Mouse (Mus musculus): ENCODE results near the gene Il5ra. TPM values are rescaled to one million over a fixed set of nuclear protein-coding genes. Genes with fewer than 3 reads are reported as not detected.

The Il5ra gene
- polyA plus RNA-seq, 1 experiment from 2014 or later = not detected

GRCm38 (mm10) chr6:106705506-106706035 lies 43.3 kb downstream of the Il5ra start:
- Histone ChIP-seq H3K4me1 (ENCODE audit: control insufficient read depth, insufficient read depth, low read length) (no peaks in the 10 kb centered on the region), H3K4me3 (ENCODE audit: low read length) (no peak overlapping the region), H3K27me3 (replicated peaks; ENCODE audit: control insufficient read depth, insufficient read depth, low read length) (no peaks in the 10 kb centered on the region), H3K4me2 (ENCODE audit: low read depth, low read length) (no peak overlapping the region), H3K36me3 (ENCODE audit: control insufficient read depth, insufficient read depth, low read length) (no peaks in the 10 kb centered on the region), H3K9ac (ENCODE audit: low read depth, low read length) (no peak overlapping the region), H3K27ac (ENCODE audit: low read length) (no peak overlapping the region), H3K9me3 (ENCODE audit: control insufficient read depth, low read length) (no peaks in the 10 kb centered on the region)
- ATAC-seq = no peak
- 53% methylated on average over 3 of the region's 3 CpGs for WGBS

- WGBS = 63% methylated on average over 3 of the region's 3 CpGs
- H3K9ac ChIP-seq (ENCODE audit: low read depth, low read length) = no peak overlapping the region
- H3K27ac ChIP-seq (ENCODE audit: low read length) = no peak overlapping the region
- no peaks in the 10 kb centered on the region for H3K9me3 ChIP-seq (ENCODE audit: control insufficient read depth, low read length)
- H3K4me2 ChIP-seq (ENCODE audit: low read depth, low read length) = no peak overlapping the region
- no peaks in the 10 kb centered on the region for H3K36me3 ChIP-seq (ENCODE audit: control insufficient read depth, insufficient read depth, low read length)
- H3K4me1 ChIP-seq (ENCODE audit: control insufficient read depth, insufficient read depth, low read length) = no peaks in the 10 kb centered on the region
- ATAC-seq = no peak
- H3K27me3 ChIP-seq (replicated peaks; ENCODE audit: control insufficient read depth, insufficient read depth, low read length) = no peaks in the 10 kb centered on the region
- no peak overlapping the region for H3K4me3 ChIP-seq (ENCODE audit: low read length)
Measured at GRCm38 (mm10) chr6:106701931-106702330, 46.9 kb downstream of the Il5ra start.

GRCm38 (mm10) chr6:106675581-106675980 lies 73.3 kb downstream of the Il5ra start:
- H3K4me2 ChIP-seq (ENCODE audit: low read depth, low read length) = no peak overlapping the region
- no peaks in the 10 kb centered on the region for H3K9me3 ChIP-seq (ENCODE audit: control insufficient read depth, low read length)
- no peaks in the 10 kb centered on the region for H3K27me3 ChIP-seq (replicated peaks; ENCODE audit: control insufficient read depth, insufficient read depth, low read length)
- 83% methylated on average over 8 of the region's 8 CpGs for WGBS
- no peak overlapping the region for H3K4me3 ChIP-seq (ENCODE audit: low read length)
- no peak for ATAC-seq
- H3K4me1 ChIP-seq (ENCODE audit: control insufficient read depth, insufficient read depth, low read length) = no peaks in the 10 kb centered on the region
- H3K36me3 ChIP-seq (ENCODE audit: control insufficient read depth, insufficient read depth, low read length) = no peaks in the 10 kb centered on the region
- no peak overlapping the region for H3K9ac ChIP-seq (ENCODE audit: low read depth, low read length)
- H3K27ac ChIP-seq (ENCODE audit: low read length) = no peak overlapping the region

- Histone ChIP-seq H3K27me3 (replicated peaks; ENCODE audit: control insufficient read depth, insufficient read depth, low read length) (no peaks in the 10 kb centered on the region), H3K9me3 (ENCODE audit: control insufficient read depth, low read length) (no peaks in the 10 kb centered on the region), H3K4me3 (ENCODE audit: low read length) (no peak overlapping the region), H3K27ac (ENCODE audit: low read length) (no peak overlapping the region), H3K4me1 (ENCODE audit: control insufficient read depth, insufficient read depth, low read length) (no peaks in the 10 kb centered on the region), H3K9ac (ENCODE audit: low read depth, low read length) (no peak overlapping the region), H3K36me3 (ENCODE audit: control insufficient read depth, insufficient read depth, low read length) (no peaks in the 10 kb centered on the region), H3K4me2 (ENCODE audit: low read depth, low read length) (no peak overlapping the region)
- 38% methylated on average over 6 of the region's 6 CpGs for WGBS
- ATAC-seq = no peak
Measured at GRCm38 (mm10) chr6:106663780-106664651, 84.8 kb downstream of the Il5ra start.

Other genes with a start within 250 kb of the Il5ra start
- 43.5 and 48.7 TPM in 2 replicates for gene Trnt1, start 20.1 kb upstream of the Il5ra start, polyA plus RNA-seq (2015; fragmentation: Nextera tagmentation; extraction: Ambion mirVana)
- gene Crbn, start 51.0 kb upstream of the Il5ra start, polyA plus RNA-seq (2015; fragmentation: Nextera tagmentation; extraction: Ambion mirVana) = 36.2 and 39.7 TPM in 2 replicates

Data from intestine, embryonic 16.5 days (tissue).